Mouse (Mus musculus) lung, postnatal 0 days (tissue): Measurements from ENCODE around the gene Mfsd11.

Experiments used
- CTCF ChIP-seq: IDR thresholded peaks from 2 replicates; pipeline ENCODE4 v1.5.1; 2016; ENCODE audit warnings: antibody characterized with exemption, mild to moderate bottlenecking
- EP300 ChIP-seq: IDR thresholded peaks from 2 replicates; pipeline ENCODE4 v1.6.1; 2016; ENCODE audit warnings: antibody characterized with exemption, mild to moderate bottlenecking, control low read depth

DNA sequence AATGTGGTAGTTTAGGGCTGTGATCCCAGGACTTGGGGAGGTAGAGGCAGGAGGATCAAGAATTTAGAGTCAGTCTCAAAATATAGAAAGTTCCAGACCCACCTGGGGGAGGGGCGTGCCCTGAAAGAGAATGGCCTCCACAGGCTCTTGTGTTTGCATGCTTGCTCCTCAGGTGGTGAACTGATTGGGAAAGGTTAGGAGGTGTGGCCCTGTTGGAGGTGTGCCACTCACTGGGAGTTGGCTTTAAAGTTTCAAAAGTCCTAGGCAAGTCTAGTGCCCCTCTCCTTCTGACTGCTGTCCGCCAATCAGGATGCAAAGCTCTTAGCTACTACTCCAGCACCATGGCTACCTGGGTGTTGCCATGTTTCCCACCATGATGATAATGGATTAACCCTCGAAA is 63.0 kb downstream of the Mfsd11 start:
- no peak for TF ChIP-seq CTCF
- TF ChIP-seq EP300 = no peak
